Comparison of ENCODE assay signal across 8 mouse cellular contexts in genomic region chr17:13759156-13759852, GRCm38 (mm10). TPM values are rescaled to one million over a fixed set of nuclear protein-coding genes. Genes with fewer than 3 reads are reported as not detected.
A peak's percentile ranks its signal among the peaks of the same experiment; 100 is the strongest.
DNase-seq lines count a peak whose midpoint lies in the region; ATAC-seq lines count a peak whose summit lies in the region.

No protein-coding gene starts in this region.

- no peaks in the 10 kb centered on the region for H3K9me3 ChIP-seq in forebrain, embryonic 12.5 days
- no peaks in the 10 kb centered on the region for H3K9me3 ChIP-seq in kidney, embryonic 15.5 days (replicated peaks)
- H3K9me3 ChIP-seq in midbrain, embryonic 15.5 days: no peaks in the 10 kb centered on the region

- WGBS in forebrain, embryonic 12.5 days: 4% methylated on average over 13 of the region's 13 CpGs
- WGBS in kidney, embryonic 15.5 days: 13% methylated on average over 13 of the region's 13 CpGs
- WGBS in midbrain, embryonic 15.5 days: 4% methylated on average over 13 of the region's 13 CpGs

- no peak for ATAC-seq in forebrain, embryonic 12.5 days (ENCODE audit: low FRiP score)
- no peak for ATAC-seq in kidney, embryonic 15.5 days (replicated peaks; ENCODE audit: low FRiP score)
- ATAC-seq in midbrain, embryonic 15.5 days (replicated peaks): no peak; the same call in 1 of the 2 replicates
- ATAC-seq in erythroid progenitor cell, adult 5-6 weeks (replicated peaks; ENCODE audit: low FRiP score, poor library complexity, severe bottlenecking): no peak

- H3K27ac ChIP-seq in forebrain, embryonic 12.5 days: peak overlapping the region; percentile 98
- H3K27ac ChIP-seq in kidney, embryonic 15.5 days: peak overlapping the region; percentile 90
- H3K27ac ChIP-seq in midbrain, embryonic 15.5 days: peak overlapping the region; percentile 100

- peak overlapping the region; percentile 85 for H3K9ac ChIP-seq in forebrain, embryonic 12.5 days
- peak overlapping the region; percentile 90 for H3K9ac ChIP-seq in kidney, embryonic 15.5 days
- H3K9ac ChIP-seq in midbrain, embryonic 15.5 days: peak overlapping the region; percentile 96

- peak overlapping the region; percentile 62 for H3K4me2 ChIP-seq in forebrain, embryonic 12.5 days
- peak overlapping the region; percentile 95 for H3K4me2 ChIP-seq in kidney, embryonic 15.5 days
- H3K4me2 ChIP-seq in midbrain, embryonic 15.5 days: peak overlapping the region; percentile 78

- peaks cover 36% of the 10 kb centered on the region for H3K4me1 ChIP-seq in forebrain, embryonic 12.5 days
- H3K4me1 ChIP-seq in kidney, embryonic 15.5 days: peaks cover 23% of the 10 kb centered on the region
- peaks cover 37% of the 10 kb centered on the region for H3K4me1 ChIP-seq in midbrain, embryonic 15.5 days

- H3K4me3 ChIP-seq in forebrain, embryonic 12.5 days (replicated peaks): peak overlapping the region; percentile 97
- H3K4me3 ChIP-seq in kidney, embryonic 15.5 days (replicated peaks): peak overlapping the region; percentile 72
- H3K4me3 ChIP-seq in midbrain, embryonic 15.5 days: peak overlapping the region; percentile 96

- no peaks in the 10 kb centered on the region for H3K36me3 ChIP-seq in forebrain, embryonic 12.5 days (replicated peaks)
- no peaks in the 10 kb centered on the region for H3K36me3 ChIP-seq in kidney, embryonic 15.5 days
- no peaks in the 10 kb centered on the region for H3K36me3 ChIP-seq in midbrain, embryonic 15.5 days (replicated peaks)

- peak; percentile 40 to 54 for DNase-seq in layer of hippocampus, postnatal 14 days (ENCODE audit: low spot score in 2 of 2)
- DNase-seq in layer of hippocampus, adult 9-10 months (ENCODE audit: low spot score): no peak
- DNase-seq in brain, adult 2 months (ENCODE audit: low read depth, low spot score): peak; percentile 70
- DNase-seq in thymus, postnatal 36 days: no peak

- no peaks in the 10 kb centered on the region for H3K27me3 ChIP-seq in forebrain, embryonic 12.5 days
- no peaks in the 10 kb centered on the region for H3K27me3 ChIP-seq in kidney, embryonic 15.5 days
- no peaks in the 10 kb centered on the region for H3K27me3 ChIP-seq in midbrain, embryonic 15.5 days (replicated peaks)

RNA-seq across cellular contexts. Expression of gene Afdn, which starts 1.0 kb away (rescaled TPM):
- 100 to 1,000 TPM; 106 to 112 TPM for total RNA-seq in layer of hippocampus, postnatal 14 days (2021)
- 163 and 182 TPM in 2 replicates for polyA plus RNA-seq in forebrain, embryonic 12.5 days (2016; fragmentation: Nextera tagmentation; extraction: Ambion mirVana)
- 76.5 and 81.2 TPM in 2 replicates for polyA plus RNA-seq in kidney, embryonic 15.5 days (2015; fragmentation: Nextera tagmentation; extraction: Ambion mirVana)
- polyA plus RNA-seq in midbrain, embryonic 15.5 days (2015; fragmentation: Nextera tagmentation; extraction: Ambion mirVana): 146 and 164 TPM in 2 replicates
- total RNA-seq in erythroid progenitor cell, adult 5-6 weeks (2015; ENCODE audit: low replicate concordance): 3.6 TPM in 1 of 2 replicates, not detected in the other
- total RNA-seq in erythroid progenitor cell, adult 5-6 weeks (2017; ENCODE audit: low replicate concordance): 1.9 and 8.9 TPM in 2 replicates

RNA-seq across cellular contexts. Expression of gene Tcte2, which starts 2.3 kb away (rescaled TPM):
- total RNA-seq in layer of hippocampus, postnatal 14 days (2021): 10 to 100 TPM; 15.1 to 17.0 TPM
- 14.9 and 15.2 TPM in 2 replicates for polyA plus RNA-seq in forebrain, embryonic 12.5 days (2016; fragmentation: Nextera tagmentation; extraction: Ambion mirVana)
- polyA plus RNA-seq in kidney, embryonic 15.5 days (2015; fragmentation: Nextera tagmentation; extraction: Ambion mirVana): 2.8 and 3.2 TPM in 2 replicates
- polyA plus RNA-seq in midbrain, embryonic 15.5 days (2015; fragmentation: Nextera tagmentation; extraction: Ambion mirVana): 18.4 and 22.8 TPM in 2 replicates
- not detected in 2 replicates for total RNA-seq in erythroid progenitor cell, adult 5-6 weeks (2015; ENCODE audit: low replicate concordance)
- not detected in 2 replicates for total RNA-seq in erythroid progenitor cell, adult 5-6 weeks (2017; ENCODE audit: low replicate concordance)

Comparison
In these comparisons a context has a peak if more than half of its experiments do, and no peak if none do; other contexts are left out.
1. DNase-seq: peak in layer of hippocampus, postnatal 14 days (2 of 2) and brain, adult 2 months (single experiment); none in layer of hippocampus, adult 9-10 months (single experiment) and thymus, postnatal 36 days (0 of 2).
2. Peak in every context shown above with its lines, with median percentiles within 50 percentile points of each other: H3K27ac ChIP-seq, H3K4me2 ChIP-seq, H3K4me3 ChIP-seq and H3K9ac ChIP-seq.